Mouse (Mus musculus) lung, postnatal 0 days (tissue): ENCODE measurements around the gene Cebpz. TPM values are rescaled to one million over a fixed set of nuclear protein-coding genes. Genes with fewer than 3 reads are reported as not detected.

Source experiments
- ATAC-seq: fragments of 200-750 bp; cut with Nextera tagmentation; 2 replicates; pipeline ENCODE4 v1.8.0; 2017; ENCODE audit warnings: moderate library complexity
- DNase-seq: peaks from one replicate; pipeline ENCODE4 v3.0.0-alpha.2; 2016; ENCODE audit warnings: low spot score
- H3K27ac ChIP-seq: fragments of 300-500 bp; sonication (generic); 2 replicates; pipeline ENCODE4 v1.5.1; 2014; ENCODE audit warnings: antibody characterized with exemption, mild to moderate bottlenecking, low read length, mixed read lengths
- H3K27me3 ChIP-seq: fragments of 300-500 bp; sonication (generic); replicated peaks from 2 replicates; pipeline ENCODE4 v1.6.1; 2014; ENCODE audit warnings: low read length, mixed read lengths; ENCODE audit not compliant: insufficient read depth
- H3K36me3 ChIP-seq: fragments of 300-500 bp; sonication (generic); 2 replicates; pipeline ENCODE4 v1.6.1; 2014; ENCODE audit warnings: low read length, mixed read lengths; ENCODE audit not compliant: insufficient read depth
- H3K4me1 ChIP-seq: fragments of 300-500 bp; sonication (generic); 2 replicates; pipeline ENCODE4 v1.6.1; 2014; ENCODE audit warnings: antibody characterized with exemption, low read depth, low read length, mixed read lengths; ENCODE audit not compliant: insufficient read depth
- H3K4me2 ChIP-seq: fragments of 300-500 bp; sonication (generic); replicated peaks from 2 replicates; pipeline ENCODE4 v1.6.1; 2014; ENCODE audit warnings: low read depth, mild to moderate bottlenecking, low read length, moderate library complexity, mixed read lengths
- H3K4me3 ChIP-seq: fragments of 300-500 bp; sonication (generic); 2 replicates; pipeline ENCODE4 v1.5.1; 2014; ENCODE audit warnings: low read depth, low read length
- H3K9ac ChIP-seq: fragments of 300-500 bp; sonication (generic); replicated peaks from 2 replicates; pipeline ENCODE4 v1.6.1; 2014; ENCODE audit warnings: low read depth, mild to moderate bottlenecking
- H3K9me3 ChIP-seq: fragments of 300-500 bp; sonication (generic); 2 replicates; pipeline ENCODE4 v1.6.1; 2016; ENCODE audit warnings: low read length, mixed read lengths
- CTCF ChIP-seq: IDR thresholded peaks from 2 replicates; pipeline ENCODE4 v1.5.1; 2016; ENCODE audit warnings: antibody characterized with exemption, mild to moderate bottlenecking
- EP300 ChIP-seq: IDR thresholded peaks from 2 replicates; pipeline ENCODE4 v1.6.1; 2016; ENCODE audit warnings: antibody characterized with exemption, mild to moderate bottlenecking, control low read depth
- WGBS: fragments of 180-500 bp; shearing (Covaris S2); extraction: QIAGEN DNeasy Blood & Tissue Kit; methylation state at CpG from one replicate; pipeline ENCODE4 v1.1.7; 2014; 5-methylcytosine and 5-hydroxymethylcytosine counted together
- polyA plus RNA-seq: library from polyadenylated mRNA; unstranded; fragments of >200 nt; fragmentation: Nextera tagmentation; extraction: Ambion mirVana; gene quantifications from 2 replicates; pipeline ENCODE4 v1.2.1, GENCODE M21; 2015

Gene Cebpz
- polyA plus RNA-seq, 1 experiment from 2014 or later = 43.4 TPM

DNA sequence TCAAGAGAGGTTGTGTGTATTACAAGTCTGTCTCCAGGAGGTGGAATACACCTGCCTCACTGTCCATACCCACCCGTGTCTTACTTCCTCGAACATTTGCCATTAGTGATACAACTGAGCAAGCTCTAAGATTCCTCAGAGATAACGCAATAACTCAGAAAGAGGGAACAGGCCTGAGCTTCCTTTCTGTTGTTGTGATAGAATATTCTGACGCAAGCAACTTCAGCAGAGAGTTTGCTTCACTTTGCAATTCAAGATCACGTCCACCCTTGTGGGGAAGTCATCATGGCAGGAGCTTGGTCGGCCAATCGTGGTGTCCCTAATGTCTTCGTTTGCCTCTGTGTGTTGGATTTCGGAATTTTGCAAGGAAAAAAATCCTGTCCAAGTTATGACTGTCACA is 45.8 kb downstream of the Cebpz start:
- Histone ChIP-seq H3K4me3 (no peak overlapping the region), H3K9me3 (no peaks in the 10 kb centered on the region), H3K27ac (no peak overlapping the region), H3K9ac (no peak overlapping the region), H3K36me3 (no peaks in the 10 kb centered on the region), H3K4me2 (no peak overlapping the region), H3K27me3 (no peaks in the 10 kb centered on the region), H3K4me1 (no peaks in the 10 kb centered on the region)
- 69% methylated on average over 9 of the region's 9 CpGs for WGBS
- ATAC-seq = no peak
- peak; percentile 44 for DNase-seq
- TF ChIP-seq CTCF (no peak), EP300 (no peak)

- Histone ChIP-seq H3K4me3 (no peak overlapping the region), H3K27ac (no peak overlapping the region), H3K27me3 (no peaks in the 10 kb centered on the region), H3K4me2 (no peak overlapping the region), H3K4me1 (no peaks in the 10 kb centered on the region), H3K36me3 (no peaks in the 10 kb centered on the region), H3K9me3 (no peaks in the 10 kb centered on the region), H3K9ac (no peak overlapping the region)
- ATAC-seq = no peak
- no peak for TF ChIP-seq EP300
- TF ChIP-seq CTCF = no peak
- no peak for DNase-seq
- 38% methylated on average over 3 of the region's 3 CpGs for WGBS
These were observed 47.7 kb downstream of the Cebpz start for GRCm38 (mm10) chr17:78889184-78889583.

- Histone ChIP-seq H3K27ac (no peak overlapping the region), H3K4me1 (no peaks in the 10 kb centered on the region), H3K36me3 (no peaks in the 10 kb centered on the region), H3K4me3 (no peak overlapping the region), H3K4me2 (no peak overlapping the region), H3K9me3 (no peaks in the 10 kb centered on the region), H3K27me3 (no peaks in the 10 kb centered on the region), H3K9ac (no peak overlapping the region)
- WGBS = 75% methylated on average over 4 of the region's 4 CpGs
- no peak for DNase-seq
- TF ChIP-seq EP300 = no peak
- no peak for TF ChIP-seq CTCF
- ATAC-seq = no peak
These were observed 48.3 kb downstream of the Cebpz start for GRCm38 (mm10) chr17:78888554-78888953.

- TF ChIP-seq CTCF (no peak), EP300 (no peak)
- 72% methylated on average over 5 of the region's 5 CpGs for WGBS
- Histone ChIP-seq H3K36me3 (no peaks in the 10 kb centered on the region), H3K4me1 (peaks cover 8% of the 10 kb centered on the region; the same call in 1 of the 2 replicates), H3K9me3 (no peaks in the 10 kb centered on the region), H3K9ac (no peak overlapping the region), H3K4me3 (no peak overlapping the region), H3K27ac (no peak overlapping the region), H3K4me2 (no peak overlapping the region), H3K27me3 (no peaks in the 10 kb centered on the region)
- no peak for ATAC-seq
- DNase-seq = no peak
These were observed 51.4 kb downstream of the Cebpz start for GRCm38 (mm10) chr17:78885286-78886065.

DNA sequence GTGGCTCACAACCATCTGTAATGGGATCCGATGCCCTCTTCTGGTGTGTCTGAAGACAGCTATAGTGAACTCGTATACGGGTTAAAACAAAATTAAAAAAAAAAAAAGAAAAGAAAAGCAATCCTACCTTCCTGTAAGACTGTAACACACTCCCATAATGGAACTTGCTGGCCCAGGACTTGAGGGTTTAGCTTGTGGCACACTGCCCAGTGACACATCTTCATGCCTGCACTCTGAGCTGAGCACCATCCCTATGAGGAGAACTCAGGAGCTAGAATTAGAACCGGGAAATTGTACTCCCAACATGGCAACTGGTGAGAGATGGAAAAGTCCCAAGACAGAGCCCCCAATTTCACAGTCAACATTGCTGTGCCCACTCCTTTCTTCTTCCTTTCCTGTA is 53.6 kb downstream of the Cebpz start:
- Histone ChIP-seq H3K36me3 (no peaks in the 10 kb centered on the region; the same call in 1 of the 2 replicates), H3K4me2 (no peak overlapping the region), H3K27me3 (no peaks in the 10 kb centered on the region), H3K9ac (no peak overlapping the region), H3K27ac (no peak overlapping the region), H3K4me3 (no peak overlapping the region), H3K4me1 (peaks cover 8% of the 10 kb centered on the region; the same call in 1 of the 2 replicates), H3K9me3 (no peaks in the 10 kb centered on the region)
- ATAC-seq (no peak), DNase-seq (no peak)
- no peak for TF ChIP-seq CTCF
- TF ChIP-seq EP300 = no peak
- WGBS = 92% methylated on average over 4 of the region's 4 CpGs

DNA sequence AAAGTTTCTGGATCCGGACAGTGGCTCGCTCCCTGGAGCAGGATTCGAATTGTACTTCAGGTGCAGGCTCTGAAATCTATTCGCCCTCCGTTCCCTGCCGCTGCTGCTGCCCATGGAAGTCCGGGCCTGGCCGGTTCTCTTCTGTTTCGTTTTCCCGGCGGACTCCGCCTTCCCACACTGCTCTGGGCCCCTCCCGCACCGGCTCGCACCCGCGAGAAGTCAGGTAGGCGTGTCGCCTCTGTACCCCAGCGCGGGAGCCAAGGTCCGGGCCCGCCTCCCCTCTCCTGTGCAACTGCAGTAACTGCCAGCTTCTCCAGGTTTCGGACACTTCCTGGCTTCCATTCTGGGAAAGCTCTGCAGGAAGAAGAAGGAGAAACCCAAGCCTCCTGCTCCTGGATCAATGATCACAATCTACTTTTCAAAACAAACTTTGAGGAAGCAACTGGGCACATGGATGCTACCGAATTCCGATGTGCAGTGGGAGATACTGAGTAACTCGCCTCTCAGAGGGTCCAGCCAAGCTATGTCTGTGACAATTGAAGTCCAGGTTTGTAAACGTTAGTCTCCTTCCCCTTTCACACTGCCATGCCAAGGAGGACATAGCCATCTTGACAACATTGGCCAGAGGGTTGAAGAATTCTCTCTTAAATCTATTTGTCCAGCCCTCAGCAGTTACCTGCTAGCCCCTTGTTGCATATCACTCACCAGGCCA is 54.3 kb downstream of the Cebpz start, which contains the start of gene Eif2ak2:
Eif2ak2 (minus strand) TSS at position 173 of the 712 bp plus-strand sequence.
- no peaks in the 10 kb centered on the region for H3K27me3 ChIP-seq
- no peak for TF ChIP-seq CTCF
- no peak for TF ChIP-seq EP300
- ATAC-seq (peak; percentile 99), DNase-seq (peak; percentile 96)
- peak within 1 kb of the TSS; percentile 79 for H3K27ac ChIP-seq
- H3K4me3 ChIP-seq = peak within 1 kb of the TSS; percentile 63
- H3K4me2 ChIP-seq = peak within 1 kb of the TSS; percentile 65
- no peaks in the 10 kb centered on the region; the same call in 1 of the 2 replicates for H3K36me3 ChIP-seq
- peak within 1 kb of the TSS; percentile 49 for H3K9ac ChIP-seq
- no peaks in the 10 kb centered on the region for H3K9me3 ChIP-seq
- peaks cover 8% of the 10 kb centered on the region; the same call in 1 of the 2 replicates for H3K4me1 ChIP-seq
- under 1% methylated on average over 28 of the region's 28 CpGs for WGBS
